11 mouse cellular contexts compared by ENCODE assay signal in the genomic region with DNA sequence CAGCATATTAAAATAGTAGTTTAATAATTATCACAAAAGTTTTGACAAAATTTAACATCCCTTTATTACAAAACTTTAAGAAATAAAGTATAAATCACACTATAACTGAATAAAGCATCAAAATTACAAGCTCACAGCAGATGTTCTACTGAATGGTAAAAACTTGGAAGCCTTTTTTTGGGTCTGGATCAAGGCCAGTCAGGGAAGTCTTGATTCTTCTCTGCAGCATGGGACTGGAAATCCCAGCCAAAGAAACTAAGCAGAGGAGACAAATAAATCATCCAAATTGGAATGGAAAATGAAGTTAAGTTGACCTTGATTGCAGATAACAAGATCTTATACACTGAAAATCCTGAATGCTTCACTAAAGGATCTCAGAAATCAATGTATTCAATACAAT.
DNase-seq lines count a peak whose midpoint lies in the region; ATAC-seq lines count a peak whose summit lies in the region.
"Had no signal": no experiment of that assay in that cellular context is flagged by ENCODE, and none has a peak within 500 bp of the region (broad histone marks: within the 10 kb centered on the region; RNA-seq: fewer than 3 reads in every experiment).

No protein-coding gene starts in this region.

- intact Hi-C loops in gastrocnemius, postnatal 14 days (cut with DNase I; ENCODE audit: low total_unique reads), result no loop called here
- intact Hi-C loops in left cerebral cortex, postnatal 4 days (cut with DNase I), result no loop called here

- DNase-seq in adrenal gland, adult (ENCODE audit: inconsistent age in 2 of 2, low spot score in 1 of 2), result peak; percentile 29 to 68
- no peak for DNase-seq in adrenal gland, postnatal 4 days (ENCODE audit: low spot score in 2 of 2)
- peak; percentile 4 for DNase-seq in gastrocnemius, postnatal 14 days
- no peak for DNase-seq in gastrocnemius, adult 8-10 months (ENCODE audit: low spot score in 2 of 2)
- DNase-seq in ovary, postnatal 14 days (ENCODE audit: low spot score), result peak; percentile 22
- no peak for DNase-seq in ovary, postnatal 10 days (ENCODE audit: low spot score)
- DNase-seq in left cerebral cortex, postnatal 4 days, result peak; percentile 23
- DNase-seq: gastrocnemius, postnatal 25 days; thymus, postnatal 36 days had no signal

- ATAC-seq in inflammation-experienced regulatory T-cells, adult 6 months, result no peak
- ATAC-seq: liver, embryonic 12.5 days had no signal

Comparison
In these comparisons a context has a peak if more than half of its experiments do, and no peak if none do; other contexts are left out.
1. DNase-seq: peak in adrenal gland, adult (2 of 2), gastrocnemius, postnatal 14 days (single experiment), ovary, postnatal 14 days (single experiment) and left cerebral cortex, postnatal 4 days (single experiment); none in adrenal gland, postnatal 4 days (0 of 2), gastrocnemius, adult 8-10 months (0 of 2) and ovary, postnatal 10 days (single experiment).